Mouse (Mus musculus): ENCODE data around the gene Lce6a.

- no peak for TF ChIP-seq CTCF (IDR thresholded peaks at IDR 0.05 in 2 of 3, conservative IDR thresholded peaks at IDR 0.05 in 1 of 3; ENCODE audit: control insufficient read depth in 1 of 3, insufficient read depth in 1 of 3, low read depth in 2 of 3, low read length in 3 of 3, poor library complexity in 1 of 3, severe bottlenecking in 1 of 3)
- no peak for TF ChIP-seq SIN3A (IDR thresholded peaks at IDR 0.05; ENCODE audit: low read length)
- TF ChIP-seq RCOR1 (IDR thresholded peaks at IDR 0.05; ENCODE audit: low read depth, low read length): no peak
- no peak for TF ChIP-seq SMC3 (IDR thresholded peaks at IDR 0.05; ENCODE audit: low read depth, low read length)
- TF ChIP-seq POLR2AphosphoS5 (IDR thresholded peaks at IDR 0.05; ENCODE audit: borderline replicate concordance, low read depth, low read length): no peak
- TF ChIP-seq MAX (IDR thresholded peaks at IDR 0.05; ENCODE audit: low read length): no peak
- no peak for TF ChIP-seq USF1 (IDR thresholded peaks at IDR 0.05; ENCODE audit: low read depth, low read length)
- no peak for TF ChIP-seq POLR2A (IDR thresholded peaks at IDR 0.05; ENCODE audit: control insufficient read depth in 1 of 2, insufficient read depth in 1 of 2, low read depth in 1 of 2, low read length in 2 of 2, poor library complexity in 1 of 2)
- no peak for TF ChIP-seq E2F4 (IDR thresholded peaks at IDR 0.05; ENCODE audit: borderline replicate concordance, low read depth, low read length)
- TF ChIP-seq GATA1 (IDR thresholded peaks at IDR 0.05; ENCODE audit: low read depth, low read length): no peak
- no peak for TF ChIP-seq NELFE (IDR thresholded peaks at IDR 0.05; ENCODE audit: low read depth, low read length)
- no peak for TF ChIP-seq ZC3H11A (IDR thresholded peaks at IDR 0.05; ENCODE audit: low read depth, low read length)
These were observed 47.9 kb downstream of the Lce6a start, which contains the start of gene Ivl for GRCm38 (mm10) chr3:92573449-92574041.

Data from MEL (cell line).